Mouse (Mus musculus) spleen, postnatal 14 days (tissue): Measurements from ENCODE around the gene Ptprn2.

ENCODE experiments used
- DNase-seq, 2 experiments: peaks; one replicate each; pipeline ENCODE4 v3.0.0; 2021 to 2022; ENCODE audit warnings: low spot score in 2 of 2

The Ptprn2 gene

DNA sequence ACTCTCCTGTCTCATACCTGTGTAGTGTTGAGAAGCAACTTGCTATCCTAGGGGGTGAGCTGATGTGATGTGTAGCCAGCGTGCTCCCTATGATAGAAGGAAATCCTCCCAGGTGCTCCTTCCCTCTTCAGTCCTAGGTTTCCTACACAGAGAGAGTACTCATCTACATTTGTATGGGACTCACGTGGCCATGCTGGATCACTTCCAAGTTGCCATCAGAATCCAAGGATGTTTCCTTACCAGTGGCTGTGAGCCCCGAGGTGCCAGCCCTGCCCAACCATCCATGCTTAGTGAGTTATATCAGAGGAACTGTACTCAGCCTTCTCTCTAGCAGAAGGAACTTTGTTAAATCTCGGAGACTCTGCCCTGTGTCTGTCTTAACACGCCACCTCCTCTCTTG is 729.4 kb downstream of the Ptprn2 start:
- no peak for DNase-seq

DNA sequence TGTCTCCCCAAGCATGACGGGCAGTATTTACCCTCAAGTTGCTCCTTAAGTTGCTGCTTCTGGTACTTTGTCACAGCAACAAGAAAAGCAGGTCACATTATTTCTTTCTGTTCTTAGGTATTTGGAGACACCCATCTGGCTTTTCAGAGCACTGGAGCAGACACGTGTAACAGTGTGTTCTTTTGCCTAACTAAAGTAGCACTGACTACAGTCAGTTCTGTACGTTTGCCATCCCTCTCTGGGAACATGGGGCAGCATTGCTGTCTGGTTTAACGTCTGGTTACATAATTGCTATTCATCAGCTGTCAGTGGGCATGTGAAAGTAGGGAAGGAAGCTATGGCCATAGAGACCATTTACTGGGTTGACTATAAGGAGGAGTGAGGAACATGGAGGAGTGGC is 736.4 kb downstream of the Ptprn2 start:
- no peak for DNase-seq

DNA sequence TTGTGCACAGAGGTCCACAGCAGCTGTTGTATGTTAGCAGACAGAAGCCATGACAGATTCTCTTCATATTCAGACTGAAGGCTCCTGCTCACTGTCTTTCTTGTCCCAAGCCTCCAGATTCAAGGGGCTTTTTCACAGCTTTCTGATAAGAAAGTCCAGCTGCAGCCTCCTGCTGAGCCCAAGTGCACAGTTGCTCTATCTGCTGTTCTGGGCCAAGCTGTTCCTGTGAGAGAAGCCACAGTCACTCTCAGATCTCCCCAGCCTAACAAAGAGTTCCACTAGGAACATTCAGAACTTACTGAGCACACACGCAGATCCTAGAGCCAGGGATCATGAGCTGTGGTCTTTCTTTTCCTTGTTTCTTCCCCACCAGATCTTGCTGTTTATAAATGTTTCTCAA is 738.5 kb downstream of the Ptprn2 start:
- DNase-seq, result no peak

DNA sequence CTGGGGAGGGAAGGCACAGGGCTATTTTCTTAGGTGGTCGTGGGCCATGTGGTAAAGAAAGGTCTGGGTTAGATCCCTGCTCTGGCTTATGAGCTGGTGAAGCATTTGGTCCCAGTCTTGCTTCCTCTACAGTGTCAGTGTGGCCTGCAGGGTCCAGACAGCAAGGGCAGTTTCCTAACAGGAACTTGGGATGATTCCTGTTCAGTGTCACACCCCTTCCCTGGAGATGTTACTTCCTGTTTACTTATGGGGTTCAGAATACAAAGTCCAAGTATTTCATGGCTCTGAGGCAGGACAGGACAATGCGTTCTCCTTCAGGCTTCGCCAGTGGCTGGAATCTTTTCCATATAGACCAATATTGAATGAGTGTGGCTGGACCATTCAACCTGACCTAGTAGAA is 741.7 kb downstream of the Ptprn2 start:
- no peak for DNase-seq

DNA sequence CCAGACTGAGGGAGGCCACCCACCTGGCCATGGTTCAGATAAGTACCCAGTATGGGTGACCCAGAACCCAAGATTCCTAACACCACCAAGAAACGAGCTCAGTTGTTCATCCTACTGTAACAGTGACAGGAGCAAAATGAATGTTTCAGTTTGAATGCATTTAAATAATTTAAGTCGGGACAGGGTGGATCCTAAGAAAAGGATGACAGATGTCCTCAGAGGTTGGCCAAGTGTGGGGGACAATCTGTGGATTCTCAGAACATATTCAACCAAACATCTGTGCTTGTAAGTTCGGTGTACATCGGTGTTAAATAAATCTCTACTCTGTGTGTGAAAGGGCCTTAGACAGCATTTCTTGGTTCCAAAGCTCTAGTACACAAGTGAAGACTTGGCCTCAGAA is 743.9 kb downstream of the Ptprn2 start:
- no peak for DNase-seq

DNA sequence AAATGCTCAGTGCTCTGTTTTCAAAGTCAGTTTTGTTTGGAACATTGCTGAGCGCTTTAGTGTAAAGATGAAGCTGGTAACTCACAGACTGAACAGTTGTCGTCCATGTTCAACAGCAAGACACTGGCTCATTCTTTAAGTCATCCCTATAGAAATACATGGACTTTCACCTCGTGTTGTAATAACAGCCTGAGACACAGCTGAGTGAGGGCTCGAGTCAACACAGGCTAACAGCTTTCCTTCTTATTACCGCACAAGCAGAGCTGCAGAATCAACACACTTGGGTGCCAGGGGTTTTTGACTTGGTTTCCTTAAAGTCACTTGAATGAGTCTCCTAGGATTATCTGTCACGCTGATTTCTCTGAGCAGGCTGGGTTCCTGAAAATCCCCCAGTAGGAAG is 744.8 kb downstream of the Ptprn2 start:
- DNase-seq, result no peak

DNA sequence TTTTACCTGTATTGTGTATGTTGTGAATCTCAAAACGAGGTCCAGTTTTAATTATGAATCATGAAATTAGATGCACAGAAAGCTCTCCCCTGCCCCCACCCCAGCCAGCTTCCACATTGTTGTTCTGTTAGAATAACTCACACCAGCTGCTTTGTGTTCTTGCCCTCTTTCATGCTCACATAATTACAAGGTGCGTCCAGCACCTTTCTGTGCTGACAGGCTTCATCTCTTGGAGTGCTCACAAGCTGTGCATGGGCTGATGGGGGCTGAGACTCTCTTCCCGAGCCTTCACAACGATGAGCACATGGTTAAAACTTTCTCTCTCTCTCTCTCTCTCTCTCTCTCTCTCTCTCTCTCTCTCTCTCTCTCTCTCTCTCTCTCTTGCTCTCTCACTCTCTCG is 746.3 kb downstream of the Ptprn2 start:
- DNase-seq, result no peak

DNA sequence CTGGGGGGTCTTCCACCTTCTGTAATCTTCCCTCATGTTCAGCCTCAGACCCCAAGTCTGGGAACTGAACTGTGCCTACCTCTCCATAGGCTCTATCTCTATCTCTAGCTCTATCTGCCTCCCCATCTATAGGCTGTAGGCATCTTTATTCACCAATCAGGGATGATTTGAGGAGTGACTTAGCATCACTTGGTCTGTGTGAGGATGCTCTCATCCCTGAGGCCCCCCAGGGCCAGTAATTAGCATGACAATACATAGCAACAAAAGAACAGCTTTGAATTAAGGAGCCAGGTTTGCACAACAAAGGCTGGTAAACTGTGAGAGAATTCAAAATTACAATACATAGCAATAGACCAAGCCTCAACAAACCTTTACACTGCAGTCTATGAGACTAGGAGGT is 749.6 kb downstream of the Ptprn2 start:
- no peak for DNase-seq

DNA sequence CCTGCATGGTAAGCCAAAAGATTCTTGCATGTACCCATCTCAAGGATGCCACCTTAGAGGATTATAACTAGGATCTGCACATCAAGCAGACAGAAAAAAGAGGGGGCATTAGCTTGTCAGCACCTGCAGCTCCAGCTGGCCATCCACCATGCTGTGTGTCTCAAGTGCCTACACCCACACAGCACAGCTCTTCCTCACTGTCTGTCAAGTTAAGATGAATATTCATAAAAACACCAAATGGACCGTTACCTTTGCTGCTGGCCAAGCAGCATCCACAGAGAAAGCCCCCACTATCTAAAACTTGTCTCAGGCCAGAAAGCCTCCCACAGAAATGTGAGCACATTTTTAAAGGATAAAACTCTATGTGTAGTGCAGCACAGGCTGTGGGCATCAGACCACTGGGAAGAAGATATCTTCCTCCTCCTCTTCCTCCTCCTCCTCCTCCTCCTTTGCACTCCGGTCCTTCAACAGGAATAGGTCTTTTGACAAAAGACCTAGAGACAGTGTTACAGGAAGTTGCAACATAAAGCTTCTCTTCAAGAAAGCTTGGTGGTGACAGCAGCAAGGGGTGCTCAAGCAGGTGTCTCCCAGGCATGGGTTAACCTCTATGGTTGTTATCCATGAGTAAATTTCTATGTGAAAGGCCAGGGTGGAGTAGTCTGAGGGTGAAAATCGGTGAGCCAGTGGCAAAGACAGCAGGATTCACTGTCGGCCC is 750.7 kb downstream of the Ptprn2 start:
- DNase-seq, result no peak

DNA sequence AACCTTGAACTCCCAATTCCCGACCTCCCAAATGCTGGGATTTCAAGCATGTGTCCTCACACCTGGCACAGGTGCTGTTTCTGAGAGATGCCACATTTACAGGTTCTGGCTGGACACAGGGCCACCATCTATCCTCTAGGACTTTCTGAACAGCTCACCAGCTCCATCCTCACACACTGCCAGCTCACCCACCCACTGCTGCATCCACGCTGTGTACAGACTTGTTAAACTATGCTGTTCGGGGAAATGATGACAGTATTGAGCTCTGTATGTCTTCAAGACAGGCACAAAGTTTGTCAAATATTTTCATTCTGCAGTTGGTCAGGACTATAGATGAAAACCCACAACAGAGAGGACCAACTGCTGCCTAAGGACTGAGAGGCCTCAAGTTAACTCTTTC is 751.5 kb downstream of the Ptprn2 start:
- DNase-seq, result no peak

DNA sequence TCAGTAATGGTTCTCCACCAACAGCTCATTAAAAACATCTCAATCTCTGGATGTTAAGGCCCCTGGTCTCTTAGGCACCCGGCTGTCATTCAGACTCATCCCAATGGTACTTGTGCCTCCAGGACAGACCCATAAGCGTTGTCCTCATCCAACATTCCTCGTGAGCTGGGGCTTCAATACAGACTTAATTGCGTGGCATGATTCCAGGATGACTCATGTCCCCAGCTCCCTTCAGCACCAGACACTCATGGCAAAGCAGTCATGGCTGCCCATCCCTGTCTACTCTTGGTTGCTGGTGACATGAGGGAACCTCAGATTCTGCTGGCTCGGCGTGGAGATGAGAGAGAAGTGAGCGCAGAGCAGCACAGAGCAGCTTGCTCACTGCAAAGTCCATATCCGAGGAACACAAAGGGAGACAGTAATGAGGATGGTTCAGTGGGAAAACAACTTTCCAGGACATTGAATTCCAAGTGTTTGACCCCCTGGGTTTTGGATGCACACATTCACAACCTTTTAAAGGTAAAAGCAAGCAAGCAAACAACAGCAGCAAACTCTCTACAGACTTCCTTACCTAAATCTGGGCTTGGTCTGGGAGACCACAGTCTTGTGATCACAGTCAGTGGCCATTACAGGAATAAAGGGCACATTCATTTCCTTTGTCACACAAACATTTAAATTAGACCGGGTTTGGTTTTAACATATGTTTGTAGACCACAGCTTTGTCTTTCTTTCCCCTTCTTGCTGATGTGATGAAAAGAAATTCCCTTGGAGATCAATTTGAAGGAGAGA is 754.6 kb downstream of the Ptprn2 start:
- DNase-seq, result no peak

DNA sequence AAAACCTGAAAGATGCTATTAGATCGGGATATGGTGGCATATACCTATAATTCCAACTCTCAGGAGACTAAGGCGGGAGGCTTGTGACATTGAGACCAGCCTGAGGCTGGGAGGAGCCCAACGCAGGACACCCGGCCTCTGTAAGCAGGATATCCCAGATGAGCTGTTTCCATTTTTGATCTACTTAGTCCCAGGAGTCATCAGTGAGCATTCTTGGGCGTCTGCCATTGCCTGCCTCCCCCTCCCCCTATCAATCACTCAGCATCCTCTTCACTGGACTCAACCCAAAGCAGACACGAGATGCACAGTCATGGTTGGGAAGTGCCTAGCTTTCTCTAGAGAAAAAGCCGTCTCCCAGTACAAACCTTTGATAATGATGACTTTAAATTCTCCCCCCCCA is 756.7 kb downstream of the Ptprn2 start:
- DNase-seq, result no peak

DNA sequence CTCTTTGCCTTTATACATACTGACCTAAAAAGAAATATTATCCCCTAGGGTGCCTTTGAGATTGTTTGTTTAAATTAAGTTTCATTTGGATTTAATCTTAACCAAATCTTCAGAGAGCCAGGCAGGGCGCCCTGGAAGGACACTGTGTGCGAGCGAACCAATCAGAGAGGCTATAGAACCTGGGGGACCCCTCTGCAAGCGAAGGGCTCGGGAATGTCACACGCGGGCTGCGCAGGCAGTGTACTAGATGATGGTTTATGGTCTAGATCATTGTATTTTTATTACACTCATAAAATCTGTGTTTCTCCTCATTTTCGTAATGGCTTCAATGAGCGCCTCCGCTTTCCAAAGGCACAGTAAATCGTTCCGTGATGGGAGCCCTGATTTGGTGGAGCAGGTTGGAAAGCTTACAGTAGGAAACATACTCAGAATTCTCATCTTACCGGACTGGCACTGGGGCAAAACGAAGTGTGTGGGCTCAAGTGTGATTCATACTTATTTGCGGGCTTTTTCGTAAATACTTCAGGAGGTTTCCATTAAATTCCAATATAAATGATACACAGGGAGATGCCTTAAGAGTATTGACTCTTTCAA is 760.5 kb downstream of the Ptprn2 start:
- DNase-seq, result no peak

DNA sequence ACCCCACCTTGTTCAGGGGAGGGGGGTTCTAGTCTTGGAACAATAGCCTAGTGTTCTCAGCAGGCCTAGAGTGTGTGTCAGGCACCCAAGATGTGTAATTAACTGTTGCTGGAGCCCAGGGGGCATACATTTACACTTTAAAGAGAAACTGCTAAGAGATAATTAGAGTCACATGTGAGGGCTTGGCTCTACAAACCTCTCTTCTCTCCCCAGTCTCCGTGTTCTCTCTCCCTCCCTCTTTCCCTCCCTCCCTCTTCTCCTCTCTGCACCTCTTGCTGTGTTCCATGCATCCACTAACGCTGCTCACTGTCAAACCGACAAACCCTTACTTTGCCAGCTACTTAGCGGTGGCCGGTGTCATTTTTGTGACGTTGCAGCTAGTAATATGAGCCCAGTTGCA is 764.9 kb downstream of the Ptprn2 start:
- DNase-seq, result no peak

DNA sequence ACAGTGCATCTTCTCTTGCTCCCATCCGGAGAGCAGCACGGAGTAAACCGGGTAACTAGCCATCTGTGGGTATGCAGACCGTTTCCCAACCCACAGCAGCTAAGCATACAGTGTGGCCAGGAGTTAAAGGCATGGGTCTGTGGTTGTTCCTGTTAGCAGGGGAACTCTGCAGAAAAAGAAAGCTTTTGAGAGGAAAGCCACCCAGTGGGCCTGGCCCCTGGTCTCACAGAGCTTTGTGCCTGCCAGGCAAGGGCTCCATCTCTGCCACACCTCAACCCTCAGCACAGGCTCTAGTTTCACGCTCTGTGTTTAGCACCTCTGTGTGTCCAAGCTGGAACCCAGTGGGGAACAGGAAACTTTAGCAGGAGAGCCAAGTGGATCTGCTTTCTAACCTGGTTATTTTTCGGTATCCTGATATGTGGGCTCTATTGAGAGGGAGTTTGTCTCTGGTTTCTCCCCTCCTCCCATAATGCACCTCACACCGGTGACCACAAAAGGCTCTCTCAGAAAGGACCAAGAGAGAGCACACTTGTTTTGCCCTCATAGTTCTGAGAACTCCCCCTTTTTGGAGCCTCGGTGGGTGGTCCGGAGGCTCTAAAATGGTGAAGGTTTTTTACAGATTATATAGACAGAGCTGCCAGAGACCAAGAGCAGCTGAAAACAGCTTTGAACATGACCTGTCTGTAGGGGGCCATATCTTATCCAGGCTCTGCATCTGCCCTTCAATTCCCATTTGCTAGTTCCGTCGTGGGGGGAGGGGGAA is 766.3 kb downstream of the Ptprn2 start:
- no peak for DNase-seq

DNA sequence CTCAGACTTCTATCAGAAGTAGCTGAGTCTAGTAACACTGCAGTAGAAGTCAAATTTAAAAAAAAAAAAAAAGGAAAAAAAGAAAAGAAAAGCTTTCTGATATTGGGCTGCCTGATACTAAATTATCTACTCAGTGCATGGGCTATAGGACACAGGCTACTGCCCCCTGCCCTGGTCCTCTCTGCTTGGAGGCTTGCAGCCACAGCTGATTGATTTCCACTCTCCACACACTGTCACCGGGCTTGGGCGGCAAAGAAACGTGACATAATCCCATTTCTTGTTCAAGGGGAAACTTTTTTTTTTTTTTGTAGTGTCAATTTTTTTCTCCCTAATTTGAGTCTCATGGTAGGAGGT is 766.9 kb downstream of the Ptprn2 start:
- no peak for DNase-seq

DNA sequence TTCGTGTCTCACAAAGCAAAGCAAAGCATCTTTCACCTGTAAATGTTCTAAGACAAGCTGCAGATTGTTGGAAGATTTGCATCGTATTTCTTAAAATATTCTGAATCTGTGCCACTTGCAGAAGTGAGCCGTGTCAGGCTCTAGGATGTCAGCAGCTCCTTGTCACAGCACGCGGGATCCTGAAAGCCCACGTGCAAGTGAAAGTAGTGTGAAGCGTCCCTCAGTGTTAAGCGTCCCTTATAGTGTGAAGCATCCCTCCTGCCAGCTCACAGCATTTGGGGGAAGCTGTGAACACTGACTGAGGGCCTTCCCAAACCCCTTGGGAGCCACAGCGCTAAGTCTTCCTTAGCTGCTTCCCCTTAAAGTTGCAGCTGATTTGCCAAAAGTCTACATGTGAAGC is 768.8 kb downstream of the Ptprn2 start:
- DNase-seq, result no peak

DNA sequence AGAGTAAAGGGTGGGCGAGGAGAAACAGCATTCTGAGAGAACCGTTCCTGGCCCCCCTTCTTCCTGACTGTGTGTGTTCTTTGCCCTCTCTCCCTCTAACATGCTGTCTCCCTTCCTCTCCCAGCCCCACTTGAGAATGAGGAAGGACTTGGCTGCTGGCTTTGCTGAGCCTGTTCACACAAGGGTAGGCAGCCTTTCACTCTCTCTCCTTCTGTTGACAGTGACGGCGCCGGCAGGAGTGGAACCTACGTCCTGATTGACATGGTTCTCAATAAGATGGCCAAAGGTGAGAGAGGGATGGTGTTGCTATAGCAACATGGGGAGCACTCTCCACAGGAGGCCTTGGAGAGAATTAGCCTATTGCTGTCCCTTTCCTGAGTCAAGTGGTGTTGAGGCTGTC is 769.8 kb downstream of the Ptprn2 start:
- no peak for DNase-seq

DNA sequence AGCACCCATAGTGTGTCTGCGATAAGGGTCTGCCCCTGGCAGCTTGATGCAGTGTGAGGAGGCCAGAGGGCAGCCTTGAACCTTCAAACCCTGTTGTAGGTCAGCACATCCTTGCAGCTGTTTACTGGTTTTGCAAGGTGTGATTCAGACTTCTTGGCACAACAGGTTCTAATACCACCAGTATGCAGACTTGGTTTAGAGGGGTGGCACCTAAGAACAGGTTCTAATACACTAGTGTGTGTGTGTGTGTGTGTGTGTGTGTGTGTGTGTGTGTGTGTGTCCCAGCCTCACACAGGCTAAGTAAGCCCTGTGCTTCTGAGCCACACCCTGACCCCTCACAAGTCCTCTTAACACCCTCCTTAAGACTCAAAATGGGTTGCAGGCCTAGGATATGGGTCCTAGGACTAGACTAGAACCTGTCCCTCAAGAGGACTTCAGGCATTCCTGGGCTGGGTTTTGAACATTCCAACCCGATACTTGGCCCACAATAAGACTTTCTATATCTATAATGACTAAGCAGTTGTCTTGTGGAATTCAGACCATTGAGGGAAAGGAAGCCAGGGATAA is 770.3 kb downstream of the Ptprn2 start:
- DNase-seq, result no peak

DNA sequence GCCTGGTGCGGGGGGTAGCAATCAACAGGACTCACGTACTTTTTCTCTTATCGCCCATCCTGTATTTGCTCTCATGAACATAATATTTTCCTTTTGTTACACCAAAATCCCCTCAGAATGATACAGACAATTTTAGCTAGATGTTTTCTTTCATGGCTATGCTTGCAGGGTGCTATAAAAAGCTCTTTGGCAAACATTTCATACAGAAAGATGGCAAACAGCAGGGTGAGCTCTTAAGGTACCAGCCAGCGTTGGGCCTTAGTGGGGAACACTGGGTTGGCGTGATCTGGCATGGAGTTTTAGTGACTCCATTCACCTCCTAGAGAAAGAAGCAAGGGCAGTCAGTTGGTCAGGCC is 771.3 kb downstream of the Ptprn2 start:
- no peak for DNase-seq

DNA sequence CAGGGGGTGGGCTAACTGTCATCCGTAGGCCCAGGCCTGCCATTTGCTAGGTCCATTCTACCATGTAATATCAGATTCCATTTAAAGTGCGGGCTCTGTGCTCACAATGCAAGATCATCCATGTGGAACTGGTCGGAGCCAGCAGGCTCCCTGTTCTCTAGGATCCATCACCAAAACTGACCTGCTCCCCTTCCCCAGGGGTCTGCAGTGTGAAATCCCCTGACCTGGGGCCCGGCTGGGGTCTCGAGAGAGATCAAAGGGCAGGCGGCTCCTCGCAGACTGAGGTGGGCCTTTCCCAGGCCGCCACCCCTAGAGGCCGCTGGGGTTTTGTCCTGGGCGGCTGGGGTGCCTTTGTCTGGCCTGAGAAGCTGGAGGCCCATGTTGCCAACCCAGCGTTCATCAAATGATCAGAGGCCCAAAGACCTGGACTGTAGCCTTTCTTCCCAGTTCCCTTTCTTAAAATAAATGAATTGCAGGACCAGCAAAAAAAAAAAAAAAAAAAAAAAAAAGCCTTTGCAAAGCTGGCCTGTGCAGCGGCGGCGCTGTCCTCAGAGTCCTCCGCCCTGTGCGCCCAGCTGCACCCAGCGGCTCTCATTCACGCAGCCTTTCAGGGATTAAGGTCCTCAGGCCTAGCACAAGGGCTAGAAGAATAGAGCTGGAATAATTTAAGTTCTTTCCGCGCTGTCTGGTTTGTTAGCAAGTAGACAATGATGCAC is 771.8 kb downstream of the Ptprn2 start:
- no peak for DNase-seq
